Mouse (Mus musculus) cerebellum, adult (tissue): Measurements from ENCODE around the gene C330021F23Rik.

Experiments
- ATAC-seq: cut with Nextera tagmentation; 2 replicates; pipeline ENCODE4 v1.9.2; 2017; ENCODE audit warnings: mild to moderate bottlenecking, moderate library complexity, mixed read lengths; ENCODE audit not compliant: insufficient number of reproducible peaks, low FRiP score, low TSS enrichment

The C330021F23Rik gene

GRCm38 (mm10) chr8:3586993-3587390 is 19.2 kb downstream of the C330021F23Rik start, which contains the start of gene Camsap3:
Camsap3 (plus strand) TSS chr8:3587293.
- no peak for ATAC-seq

- ATAC-seq = peak; percentile 63
Observed at GRCm38 (mm10) chr8:3587391-3588257, 19.8 kb downstream of the C330021F23Rik start.

GRCm38 (mm10) chr8:3588258-3588633 is 20.5 kb downstream of the C330021F23Rik start:
- ATAC-seq = 0 out of 2 replicates have a peak, but pooled peaks have one; percentile 13

- peak; percentile 18; the same call in 1 of the 2 replicates for ATAC-seq
Observed at GRCm38 (mm10) chr8:3593470-3593869, 25.7 kb downstream of the C330021F23Rik start.

- no peak for ATAC-seq
Observed at GRCm38 (mm10) chr8:3594466-3594865, 26.7 kb downstream of the C330021F23Rik start.

GRCm38 (mm10) chr8:3598054-3598453 is 30.3 kb downstream of the C330021F23Rik start:
- no peak for ATAC-seq

GRCm38 (mm10) chr8:3599219-3599618 is 31.4 kb downstream of the C330021F23Rik start:
- ATAC-seq = no peak

- ATAC-seq = no peak
Observed at GRCm38 (mm10) chr8:3600401-3600800, 32.6 kb downstream of the C330021F23Rik start.

GRCm38 (mm10) chr8:3603439-3603838 is 35.6 kb downstream of the C330021F23Rik start:
- no peak for ATAC-seq

- no peak for ATAC-seq
Observed at GRCm38 (mm10) chr8:3606593-3606992, 38.8 kb downstream of the C330021F23Rik start.

GRCm38 (mm10) chr8:3607822-3608221 is 40.0 kb downstream of the C330021F23Rik start:
- ATAC-seq = no peak

- no peak for ATAC-seq
Observed at GRCm38 (mm10) chr8:3609046-3609815, 41.4 kb downstream of the C330021F23Rik start.

- no peak for ATAC-seq
Observed at GRCm38 (mm10) chr8:3609816-3610150, 42.0 kb downstream of the C330021F23Rik start.

GRCm38 (mm10) chr8:3621199-3621970 is 53.6 kb downstream of the C330021F23Rik start, which contains the start of the genes Xab2 and Pet100:
Xab2 (minus strand) TSS chr8:3621316.
Pet100 (plus strand) TSS chr8:3621548.
- peak; percentile 92 for ATAC-seq

GRCm38 (mm10) chr8:3622119-3622518 is 54.3 kb downstream of the C330021F23Rik start:
- ATAC-seq = no peak

- ATAC-seq = no peak
Observed at GRCm38 (mm10) chr8:3625445-3625844, 57.7 kb downstream of the C330021F23Rik start, which contains the start of gene Pcp2. Pcp2 (minus strand) TSS chr8:3625545.

- ATAC-seq = no peak
Observed at GRCm38 (mm10) chr8:3626971-3627370, 59.2 kb downstream of the C330021F23Rik start.

GRCm38 (mm10) chr8:3628014-3628413 is 60.2 kb downstream of the C330021F23Rik start:
- no peak for ATAC-seq

GRCm38 (mm10) chr8:3630647-3631477 is 63.1 kb downstream of the C330021F23Rik start, which contains the start of gene Stxbp2:
Stxbp2 (plus strand) TSS chr8:3630955.
- peak; percentile 75 for ATAC-seq
